Mouse (Mus musculus) mesoderm, embryonic 11.5 days (tissue): ENCODE data around the gene Dlg4.
A peak's percentile ranks its signal among the peaks of the same experiment; 100 is the strongest.
"Not testable (repeated sequence)": the region's sequence is repeated elsewhere in the genome, so short reads cannot be mapped to it uniquely, and the experiment has no call there.

Source experiments
- DNase-seq: peaks from one replicate; pipeline ENCODE4 v3.0.0-alpha.2; 2012; ENCODE audit warnings: low read depth, low spot score

The Dlg4 gene

DNA sequence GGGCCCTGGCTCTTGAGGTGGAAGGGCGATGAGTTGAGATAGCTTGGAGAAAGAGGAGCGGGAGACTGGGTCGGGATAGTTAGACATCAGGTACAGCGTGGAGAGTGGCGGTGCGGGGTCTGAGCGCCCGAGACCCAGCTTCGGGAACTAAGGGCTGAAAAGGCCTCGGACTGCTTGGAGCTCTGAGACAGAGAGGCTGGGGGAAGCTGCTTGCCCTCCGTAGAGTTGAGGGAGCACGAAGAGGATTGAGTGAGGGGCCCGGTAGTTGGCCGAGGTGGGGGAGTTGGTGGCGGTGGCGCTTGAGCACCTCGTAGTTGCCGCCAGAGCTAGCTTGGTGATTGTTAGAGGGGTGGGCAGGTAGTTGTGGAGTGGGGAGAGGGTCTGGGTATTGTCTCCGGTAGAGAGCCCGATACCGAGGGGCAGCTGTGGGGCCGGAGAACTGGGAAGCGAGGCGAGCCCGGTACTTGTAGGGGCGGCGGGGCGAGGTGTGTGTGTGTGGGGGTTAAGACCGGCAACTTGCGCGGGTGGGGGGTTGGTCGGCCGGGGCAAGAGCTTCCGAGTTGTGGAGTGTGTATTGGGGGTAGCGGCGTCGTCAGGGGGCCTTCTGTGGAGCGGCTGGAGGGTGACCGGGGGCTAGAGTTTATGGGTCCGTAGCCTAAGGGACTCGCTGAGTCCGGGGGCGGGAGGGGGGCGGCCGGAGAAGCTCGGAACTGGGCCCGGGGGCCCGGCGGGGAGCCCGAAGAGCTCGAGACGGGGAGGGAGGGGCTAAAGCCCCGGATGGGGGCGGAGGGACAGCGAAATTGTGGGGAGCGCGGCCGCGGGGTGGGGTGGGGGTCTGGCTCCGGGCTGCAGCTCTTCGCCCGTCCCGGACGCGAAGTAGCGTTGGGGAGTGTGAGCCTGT, 20.3 kb upstream of the Dlg4 start:
- peak; percentile 53 for DNase-seq

GRCm38 (mm10) chr11:69997070-69997509, 19.7 kb upstream of the Dlg4 start:
- DNase-seq, result peak; percentile 87

GRCm38 (mm10) chr11:69998567-69999491, 17.9 kb upstream of the Dlg4 start:
- DNase-seq, result no peak

- no peak for DNase-seq
Measured at GRCm38 (mm10) chr11:69999666-70000065, 17.1 kb upstream of the Dlg4 start.

- peak; percentile 96 for DNase-seq
Measured at GRCm38 (mm10) chr11:70000396-70000898, 16.3 kb upstream of the Dlg4 start, which contains the start of gene Dvl2. Gene Dvl2 (plus strand): TSS chr11:70000595.

DNA sequence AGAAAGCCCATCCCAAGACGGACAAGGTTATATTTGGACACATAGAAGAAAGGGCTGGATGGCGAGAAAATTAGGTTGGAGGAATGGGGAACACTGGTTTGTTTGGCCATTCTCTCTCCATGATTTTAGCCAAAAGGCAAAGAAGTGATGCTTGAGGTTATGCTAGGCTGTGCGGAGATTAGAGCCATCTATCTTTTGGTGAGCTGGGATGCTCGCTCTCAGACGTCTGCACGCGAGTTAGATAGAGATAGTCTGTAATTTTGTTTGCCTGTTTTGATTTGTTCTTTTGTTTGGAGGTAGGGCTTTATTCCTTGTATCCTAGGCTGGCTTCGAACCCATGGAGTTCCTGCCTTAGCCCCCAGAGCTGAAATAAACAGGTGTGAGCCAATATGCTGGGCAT, 15.6 kb upstream of the Dlg4 start:
- no peak for DNase-seq

DNA sequence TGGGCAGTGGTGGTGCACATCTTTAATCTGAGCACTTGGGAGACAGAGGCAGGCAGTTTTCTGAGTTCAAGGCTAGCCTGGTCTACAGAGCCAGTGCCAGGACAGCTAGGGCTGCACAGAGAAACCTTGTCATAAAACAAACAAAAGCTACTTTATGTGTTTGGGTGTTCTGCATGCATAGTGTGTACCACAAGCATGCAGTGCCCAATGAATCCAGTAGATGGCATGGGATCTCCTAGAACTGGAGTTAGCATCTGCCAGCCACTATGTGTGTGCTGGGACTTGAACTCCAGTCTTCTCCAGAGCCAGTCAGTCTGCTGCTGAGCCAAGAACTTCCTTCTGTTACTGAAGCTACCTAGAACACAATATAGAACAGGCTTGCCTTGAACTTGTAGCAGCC, 14.9 kb upstream of the Dlg4 start:
- peak; percentile 66 for DNase-seq

GRCm38 (mm10) chr11:70002471-70002870, 14.3 kb upstream of the Dlg4 start:
- no peak for DNase-seq

DNA sequence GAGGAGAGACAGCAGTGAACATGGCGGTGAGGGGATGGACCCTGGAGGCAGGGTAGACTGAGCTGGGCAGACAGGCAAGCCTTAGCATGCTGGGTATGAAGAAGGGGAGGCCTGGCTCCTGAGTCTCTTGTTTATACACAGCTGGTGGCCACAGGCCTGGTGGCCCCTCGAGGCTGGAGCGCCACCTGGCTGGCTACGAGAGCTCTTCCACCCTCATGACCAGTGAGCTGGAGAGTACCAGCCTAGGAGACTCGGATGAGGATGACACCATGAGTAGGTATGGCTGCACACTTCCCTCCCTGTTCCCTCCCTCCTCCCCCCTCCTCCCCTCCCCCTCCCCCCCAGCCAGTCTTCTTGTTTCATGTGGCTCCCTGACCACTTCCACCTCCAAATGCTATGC, 11.2 kb upstream of the Dlg4 start:
- no peak for DNase-seq

- no peak for DNase-seq
Measured at GRCm38 (mm10) chr11:70010033-70010432, 6.7 kb upstream of the Dlg4 start.

- no peak for DNase-seq
Measured at GRCm38 (mm10) chr11:70010548-70010947, 6.2 kb upstream of the Dlg4 start.

- DNase-seq, result no peak
Measured at GRCm38 (mm10) chr11:70010961-70011360, 5.8 kb upstream of the Dlg4 start.

- DNase-seq, result no peak
Measured at GRCm38 (mm10) chr11:70012931-70013330, 3.8 kb upstream of the Dlg4 start.

DNA sequence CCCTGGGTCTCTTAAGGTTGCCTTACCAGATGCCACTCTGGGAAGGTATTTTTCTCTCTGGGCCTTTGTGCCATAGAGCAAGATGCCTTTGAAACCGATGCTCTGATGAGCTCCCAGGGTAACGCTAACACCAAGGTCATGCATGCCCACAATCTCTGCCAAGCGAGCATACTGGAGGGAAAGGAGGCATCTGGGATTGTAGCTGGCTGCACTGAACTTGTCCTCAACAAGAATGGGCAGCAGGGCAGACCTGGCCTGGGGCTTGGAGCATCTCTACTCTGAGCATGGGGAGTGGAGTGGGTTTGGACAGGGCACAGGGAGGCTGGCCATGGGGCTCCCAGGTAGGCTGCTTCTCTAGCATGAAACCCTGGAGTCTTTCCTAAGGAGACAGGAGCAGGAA, 3.3 kb upstream of the Dlg4 start:
- no peak for DNase-seq

DNA sequence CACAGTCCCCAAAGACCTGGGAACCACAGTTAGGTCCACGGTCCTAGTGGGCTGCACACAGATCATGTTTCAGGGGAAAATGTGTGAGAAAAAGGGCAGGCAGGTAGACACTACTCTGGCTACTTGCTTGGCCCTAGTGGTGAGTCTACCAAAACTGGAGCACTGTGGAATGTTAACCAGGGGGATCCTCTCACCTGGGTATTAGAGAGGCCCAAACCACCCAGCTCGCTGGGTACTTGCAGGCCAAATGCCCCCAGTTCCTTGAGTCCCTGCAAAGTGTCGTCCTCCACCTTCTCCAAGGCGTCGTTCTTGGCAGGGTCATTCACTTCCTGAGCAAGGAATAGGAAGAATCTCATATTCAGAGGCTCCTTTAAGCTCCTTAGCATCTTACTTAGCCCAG, 2.7 kb upstream of the Dlg4 start:
- no peak for DNase-seq

GRCm38 (mm10) chr11:70014880-70015558, 1.7 kb upstream of the Dlg4 start, which contains the start of gene Acadvl:
Gene Acadvl (minus strand): TSS chr11:70015411.
- DNase-seq, result peak; percentile 81

- DNase-seq, result no peak
Measured at GRCm38 (mm10) chr11:70015677-70016076, 1.1 kb upstream of the Dlg4 start.

DNA sequence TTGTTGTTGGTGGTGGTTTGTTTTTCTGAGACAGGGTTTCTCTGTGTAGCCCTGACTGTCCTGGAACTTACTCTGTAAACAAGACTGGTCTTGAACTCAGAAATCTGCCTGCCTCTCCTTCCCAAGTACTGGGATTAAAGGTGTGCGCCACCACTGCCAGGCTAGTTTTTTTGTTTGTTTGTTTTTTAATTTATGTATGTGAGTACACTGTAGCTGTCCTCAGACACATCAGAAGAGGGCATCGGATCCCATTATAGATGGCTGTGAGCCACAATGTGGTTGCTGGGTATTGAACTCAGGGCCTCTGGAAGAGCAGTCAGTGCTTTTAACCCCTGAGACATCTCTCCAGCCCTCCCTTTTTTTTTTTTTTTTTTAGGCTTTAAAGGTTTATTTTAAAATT, 565 bp upstream of the Dlg4 start:
- DNase-seq, result not testable (repeated sequence)

DNA sequence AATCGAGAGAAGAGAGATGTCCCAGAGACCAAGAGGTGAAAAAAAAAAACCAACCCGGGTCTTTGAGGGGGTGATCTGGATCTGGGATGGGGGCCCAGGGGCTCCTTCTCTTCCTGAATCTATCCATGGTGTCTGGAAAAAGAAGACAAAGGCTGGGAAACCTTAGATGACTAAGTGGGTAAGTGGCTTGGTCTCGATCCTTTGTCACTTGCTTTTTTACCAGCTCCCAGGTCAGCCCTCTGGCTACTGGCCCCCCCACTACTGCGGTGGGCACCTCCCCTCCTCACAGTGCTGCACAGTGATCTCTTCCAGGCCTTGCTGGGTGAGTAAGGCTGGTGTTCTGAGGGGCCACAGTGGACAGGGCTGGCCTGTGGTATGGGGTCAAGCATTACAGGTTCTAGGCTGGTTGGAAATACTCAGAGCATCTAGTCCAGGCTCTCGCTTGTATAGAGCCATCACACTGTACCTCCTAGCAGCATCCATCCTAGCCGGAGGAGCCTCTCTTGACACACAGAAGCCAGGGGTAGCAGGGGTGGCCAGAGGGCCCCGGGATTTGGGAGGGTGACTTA, 541 bp downstream of the Dlg4 start:
- DNase-seq, result no peak

GRCm38 (mm10) chr11:70018131-70018990, 1.6 kb downstream of the Dlg4 start:
- DNase-seq, result peak; percentile 89
